Mouse (Mus musculus) midbrain, embryonic 14.5 days (tissue): ENCODE data around the gene 1700047I17Rik2. TPM values are rescaled to one million over a fixed set of nuclear protein-coding genes. Genes with fewer than 3 reads are reported as not detected.
A peak's percentile ranks its signal among the peaks of the same experiment; 100 is the strongest.
"Not testable (repeated sequence)": the region's sequence is repeated elsewhere in the genome, so short reads cannot be mapped to it uniquely, and the experiment has no call there.

Source experiments
- ATAC-seq: fragments of 200-750 bp; cut with Nextera tagmentation; 2 replicates; pipeline ENCODE4 v1.8.0; 2017; ENCODE audit warnings: moderate number of reproducible peaks, moderate library complexity; ENCODE audit not compliant: low FRiP score, low TSS enrichment
- DNase-seq: peaks from one replicate; pipeline ENCODE4 v3.0.0-alpha.2; 2015
- H3K27ac ChIP-seq: fragments of 300-500 bp; sonication (generic); replicated peaks from 2 replicates; pipeline ENCODE4 v1.5.1; 2014; ENCODE audit warnings: mild to moderate bottlenecking, low read depth, low read length, moderate library complexity
- H3K27me3 ChIP-seq: fragments of 300-500 bp; sonication (generic); 2 replicates; pipeline ENCODE4 v1.6.1; 2014; ENCODE audit warnings: low read length, control low read depth, mixed read lengths; ENCODE audit not compliant: control insufficient read depth, insufficient read depth
- H3K36me3 ChIP-seq: fragments of 300-500 bp; sonication (generic); 2 replicates; pipeline ENCODE4 v1.6.1; 2014; ENCODE audit warnings: low read length, control low read depth; ENCODE audit not compliant: control insufficient read depth, insufficient read depth
- H3K4me1 ChIP-seq: fragments of 300-500 bp; sonication (generic); 2 replicates; pipeline ENCODE4 v1.6.1; 2014; ENCODE audit warnings: mild to moderate bottlenecking, antibody characterized with exemption, low read length, control low read depth; ENCODE audit not compliant: control insufficient read depth, insufficient read depth
- H3K4me2 ChIP-seq: fragments of 300-500 bp; sonication (generic); 2 replicates; pipeline ENCODE4 v1.6.1; 2014; ENCODE audit warnings: mild to moderate bottlenecking, low read length, moderate library complexity
- H3K4me3 ChIP-seq: fragments of 300-500 bp; sonication (generic); replicated peaks from 2 replicates; pipeline ENCODE4 v1.5.1; 2014; ENCODE audit warnings: low read depth, low read length
- H3K9ac ChIP-seq: fragments of 300-500 bp; sonication (generic); replicated peaks from 2 replicates; pipeline ENCODE4 v1.6.1; 2014; ENCODE audit warnings: mild to moderate bottlenecking, low read length, moderate library complexity
- H3K9me3 ChIP-seq: fragments of 300-500 bp; sonication (generic); 2 replicates; pipeline ENCODE4 v1.6.1; 2016; ENCODE audit warnings: low read length, control low read depth, mixed read lengths; ENCODE audit not compliant: control insufficient read depth
- WGBS: fragments of 180-500 bp; shearing (Covaris S2); extraction: QIAGEN DNeasy Blood & Tissue Kit; methylation state at CpG from one replicate; pipeline ENCODE4 v1.1.7; 2014; 5-methylcytosine and 5-hydroxymethylcytosine counted together
- polyA plus RNA-seq: library from polyadenylated mRNA; unstranded; fragments of >200 nt; fragmentation: Nextera tagmentation; extraction: Ambion mirVana; gene quantifications from 2 replicates; pipeline ENCODE4 v1.2.1, GENCODE M21; 2014

1700047I17Rik2 gene
- polyA plus RNA-seq, 1 experiment from 2014 or later, result not detected

DNA sequence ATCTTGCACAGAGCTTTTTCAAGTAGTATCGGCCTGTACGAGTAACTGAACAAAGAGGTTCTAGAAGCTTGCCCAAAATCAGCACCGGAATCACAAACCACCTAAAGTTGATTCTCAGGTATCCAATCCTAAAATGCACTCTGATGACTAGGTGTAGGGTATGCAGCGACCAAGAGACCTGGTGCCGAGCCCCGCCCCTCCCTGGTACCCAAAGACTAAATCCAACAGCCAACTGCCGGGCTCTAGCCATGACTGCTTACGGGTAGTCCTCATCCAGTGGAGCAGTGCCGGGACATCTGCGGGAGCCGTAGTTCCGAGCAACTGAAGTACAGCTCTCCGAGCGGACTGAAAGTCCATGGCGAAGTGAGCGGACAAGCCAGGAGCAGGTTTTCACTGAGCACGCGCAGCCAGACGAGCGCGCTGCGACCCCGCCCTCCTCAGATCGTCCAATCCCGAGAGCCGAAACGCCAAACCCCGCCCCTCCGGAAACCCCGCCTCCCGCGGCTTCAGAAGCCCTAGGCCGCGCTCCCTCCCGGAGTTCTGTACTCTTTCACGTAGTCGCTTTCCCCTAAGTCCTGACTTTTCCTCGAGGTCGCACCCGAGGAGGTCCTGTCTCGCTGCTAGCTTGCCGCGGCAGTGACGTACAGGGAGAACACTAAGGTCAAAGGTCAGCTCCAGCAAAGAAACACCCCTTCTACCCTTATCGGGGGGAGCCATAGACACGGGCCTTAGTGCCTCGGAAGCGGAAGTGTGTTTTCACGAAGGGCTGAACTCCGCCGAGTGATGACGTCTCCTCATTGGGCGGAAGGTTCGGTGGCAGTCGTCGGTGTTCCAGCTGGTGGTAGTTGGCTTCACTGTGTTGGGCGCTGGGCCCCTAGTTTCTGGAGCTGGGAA lies 30.5 kb downstream of the 1700047I17Rik2 start, which contains the start of gene Srp54c:
Gene Srp54c, plus strand, starts transcription at position 543 of the 894 bp plus-strand sequence.
- not testable (repeated sequence) for DNase-seq, H3K27me3 ChIP-seq, H3K9me3 ChIP-seq, H3K27ac ChIP-seq, H3K9ac ChIP-seq, H3K4me1 ChIP-seq, H3K36me3 ChIP-seq
- Histone ChIP-seq H3K4me2 (0 out of 2 replicates have a peak within 1 kb of the TSS, but pooled peaks have one; percentile 27), H3K4me3 (peak within 1 kb of the TSS; percentile 26)
- whole genome bisulfite sequencing, result no CpG with 5 or more reads among the region's 57 CpGs
- ATAC-seq, result peak; percentile 99

DNA sequence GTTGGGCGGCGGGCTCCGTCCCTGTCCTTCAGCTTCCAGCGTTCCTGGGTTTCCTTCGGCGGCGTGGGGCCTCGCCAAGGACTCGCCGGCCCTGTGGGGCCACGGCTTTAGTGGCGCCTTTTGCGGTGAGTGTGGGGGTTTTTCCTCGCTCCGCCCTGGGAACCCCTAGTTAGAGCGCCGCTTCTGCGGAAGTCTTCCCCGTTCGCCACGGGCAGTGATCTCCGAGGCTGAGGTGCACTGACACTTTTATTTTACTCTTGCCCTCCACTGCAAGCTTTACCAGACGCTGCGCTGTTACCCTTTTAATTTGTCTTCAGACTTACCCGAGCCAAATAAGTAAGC lies 31.1 kb downstream of the 1700047I17Rik2 start:
- H3K4me1 ChIP-seq, ATAC-seq, H3K27me3 ChIP-seq, H3K27ac ChIP-seq, H3K9ac ChIP-seq, H3K36me3 ChIP-seq, H3K9me3 ChIP-seq, DNase-seq: not testable (repeated sequence)
- under 1% methylated on average over 11 of the region's 25 CpGs for WGBS
- Histone ChIP-seq H3K4me3 (peak overlapping the region; percentile 26), H3K4me2 (0 out of 2 replicates have a peak overlapping the region, but pooled peaks have one; percentile 27)

DNA sequence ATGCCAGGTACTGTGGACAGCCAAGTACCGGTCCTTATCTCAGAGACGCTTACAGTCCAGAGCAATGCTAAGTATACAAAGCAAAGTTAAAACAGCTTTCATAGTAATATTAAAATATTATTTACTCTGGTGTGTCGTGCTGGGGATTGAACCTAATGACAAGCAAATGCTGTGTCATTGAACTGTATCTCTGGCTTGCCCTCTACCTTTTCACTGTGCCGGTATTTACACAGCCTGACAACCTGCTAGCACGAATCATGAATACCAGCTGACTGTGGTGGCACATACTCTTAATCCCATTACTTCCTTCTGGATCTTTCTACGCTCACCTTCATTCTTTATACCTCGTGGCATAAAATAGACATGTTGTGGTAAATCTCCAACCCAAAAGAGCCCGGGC lies 42.9 kb downstream of the 1700047I17Rik2 start:
- H3K27ac ChIP-seq, ATAC-seq, H3K9me3 ChIP-seq, H3K4me2 ChIP-seq, H3K4me3 ChIP-seq, H3K9ac ChIP-seq, H3K36me3 ChIP-seq, H3K4me1 ChIP-seq, H3K27me3 ChIP-seq, DNase-seq: not testable (repeated sequence)
- no CpG with 5 or more reads among the region's 8 CpGs for WGBS

DNA sequence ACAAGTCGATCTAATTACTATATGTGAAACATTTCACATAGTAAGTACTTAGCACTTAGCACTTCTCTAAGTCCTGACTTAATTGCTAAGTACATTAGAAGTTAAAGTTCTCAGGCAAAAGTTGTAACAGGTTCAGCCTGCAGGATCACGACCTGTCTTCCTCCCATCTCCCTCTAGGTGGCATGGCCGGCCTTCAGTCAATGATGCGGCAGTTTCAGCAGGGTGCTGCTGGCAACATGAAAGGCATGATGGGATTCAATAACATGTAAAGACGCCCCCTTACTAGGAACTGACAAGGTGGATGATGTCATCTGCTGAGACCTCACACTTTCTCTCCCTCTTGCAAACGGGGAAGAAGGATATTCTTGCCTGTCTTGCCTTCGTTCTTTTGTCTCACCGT lies 62.6 kb downstream of the 1700047I17Rik2 start:
- WGBS, result no CpG with 5 or more reads among the region's 8 CpGs
- peaks cover 16% of the 10 kb centered on the region for H3K36me3 ChIP-seq
- DNase-seq, H3K4me1 ChIP-seq, H3K27ac ChIP-seq, H3K9me3 ChIP-seq, H3K4me3 ChIP-seq, H3K9ac ChIP-seq, ATAC-seq, H3K27me3 ChIP-seq, H3K4me2 ChIP-seq: not testable (repeated sequence)

DNA sequence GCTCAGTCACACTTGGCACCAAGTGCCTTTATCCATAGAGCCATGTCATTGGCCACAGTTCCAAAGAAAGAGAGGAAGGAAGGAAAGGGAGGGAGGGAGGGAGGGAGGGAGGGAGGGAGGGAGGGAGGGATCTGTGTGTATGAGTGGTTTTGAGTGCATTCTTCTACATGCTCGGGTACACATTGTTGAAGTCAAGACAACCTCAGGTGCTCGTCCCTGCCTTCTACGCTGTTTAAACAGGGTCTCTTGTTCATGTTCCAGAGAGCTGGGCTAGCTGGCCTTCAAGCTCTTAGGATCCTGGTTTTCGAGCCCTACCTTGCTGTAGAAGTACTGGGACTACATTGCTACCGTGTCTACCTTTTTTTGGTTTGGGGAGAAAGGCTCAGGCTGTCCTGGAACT lies 64.0 kb downstream of the 1700047I17Rik2 start:
- not testable (repeated sequence) for DNase-seq, H3K36me3 ChIP-seq

More for the DNA sequence above, 64.0 kb downstream of the 1700047I17Rik2 start:
- not testable (repeated sequence) for H3K9me3 ChIP-seq, H3K4me3 ChIP-seq, H3K4me1 ChIP-seq, H3K27ac ChIP-seq, H3K9ac ChIP-seq, H3K27me3 ChIP-seq, ATAC-seq, H3K4me2 ChIP-seq
- WGBS, result no CpG with 5 or more reads among the region's 5 CpGs

Other genes with a start within 250 kb of the 1700047I17Rik2 start
- not detected in 2 replicates for gene Gm20403, start 213.1 kb upstream of the 1700047I17Rik2 start, polyA plus RNA-seq
- 7.1 and 8.5 TPM in 2 replicates for gene Baz1a, start 185.2 kb upstream of the 1700047I17Rik2 start, polyA plus RNA-seq
- gene 2700097O09Rik, start 119.5 kb upstream of the 1700047I17Rik2 start, polyA plus RNA-seq, result 31.8 and 32.3 TPM in 2 replicates
- 193 and 227 TPM in 2 replicates for gene Srp54a, start 119.3 kb upstream of the 1700047I17Rik2 start, polyA plus RNA-seq
- gene Fam177a, start 75.1 kb upstream of the 1700047I17Rik2 start, polyA plus RNA-seq, result 45.6 and 48.2 TPM in 2 replicates
- 65.2 and 72.7 TPM in 2 replicates for gene Srp54b, start 44.5 kb upstream of the 1700047I17Rik2 start, polyA plus RNA-seq
- 79.0 and 86.1 TPM in 2 replicates for gene Srp54c, start 30.6 kb downstream of the 1700047I17Rik2 start, polyA plus RNA-seq
- gene 1110008L16Rik, start 100.0 kb downstream of the 1700047I17Rik2 start, polyA plus RNA-seq, result 9.5 and 10.5 TPM in 2 replicates
- gene Ppp2r3c, start 103.4 kb downstream of the 1700047I17Rik2 start, polyA plus RNA-seq, result 20.4 and 25.7 TPM in 2 replicates
- 448 and 461 TPM in 2 replicates for gene Psma6, start 184.6 kb downstream of the 1700047I17Rik2 start, polyA plus RNA-seq